In the genomic region with DNA sequence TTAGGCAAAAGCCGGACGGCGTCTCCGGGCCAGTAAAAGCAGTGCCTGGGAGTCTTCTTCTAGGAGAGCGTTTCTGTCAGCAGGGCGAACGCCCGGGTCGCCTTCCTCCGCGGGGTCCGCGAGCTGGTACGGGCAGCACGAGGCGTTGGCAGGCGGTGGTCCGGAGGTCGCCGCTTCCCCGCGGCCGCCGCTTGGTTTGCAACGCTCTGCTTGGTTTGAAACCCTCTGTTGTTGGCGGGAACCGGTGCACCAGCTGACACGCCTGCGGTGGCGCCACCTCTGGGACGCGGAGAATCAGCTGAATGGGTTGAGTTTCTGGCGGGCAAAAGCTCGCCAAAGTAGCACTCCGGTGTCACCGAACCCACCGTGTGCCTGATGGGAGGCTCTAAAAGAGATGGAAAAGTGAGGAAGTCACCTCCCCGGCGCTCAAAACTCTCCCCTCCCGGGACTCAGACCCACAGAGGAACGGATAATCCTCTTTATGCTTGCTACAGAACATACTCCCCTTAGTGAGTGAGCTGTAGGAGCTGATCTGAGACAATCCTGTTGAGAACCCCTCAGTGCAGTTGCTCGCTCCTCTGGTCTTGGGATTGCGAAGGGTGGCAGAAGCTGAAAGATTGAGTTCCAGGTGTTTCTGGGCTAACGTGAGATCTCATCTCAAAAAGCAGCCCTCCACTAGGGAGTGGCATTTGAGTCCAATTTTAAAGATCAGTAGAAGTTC, we compare ENCODE assay signal across 8 mouse cellular contexts. TPM values are rescaled to one million over a fixed set of nuclear protein-coding genes. Genes with fewer than 3 reads are reported as not detected.
DNase-seq lines count a peak whose midpoint lies in the region; ATAC-seq and TF ChIP-seq lines count a peak whose summit lies in the region.

No protein-coding gene starts in this region.

- no peaks in the 10 kb centered on the region for H3K9me3 ChIP-seq in ES-E14 (ENCODE audit: control insufficient read depth, insufficient read depth, low read depth, low read length)
- no peaks in the 10 kb centered on the region for H3K9me3 ChIP-seq in forebrain, embryonic 16.5 days (ENCODE audit: control insufficient read depth, low read length)

- no peaks in the 10 kb centered on the region for H3K36me3 ChIP-seq in ES-E14 (ENCODE audit: control insufficient read depth, insufficient read depth, low read length, poor library complexity, severe bottlenecking)
- H3K36me3 ChIP-seq in forebrain, embryonic 16.5 days (ENCODE audit: control insufficient read depth, insufficient read depth), result no peaks in the 10 kb centered on the region

- peaks cover 0 to 3% of the 10 kb centered on the region in 2 experiments; a peak in 1 of 4 replicates for H3K4me1 ChIP-seq in ES-E14 (ENCODE audit: control insufficient read depth in 2 of 2, insufficient read depth in 2 of 2, low read length in 2 of 2, poor library complexity in 1 of 2)
- peaks cover 8% of the 10 kb centered on the region for H3K4me1 ChIP-seq in bone marrow macrophage, adult 2 months (ENCODE audit: control insufficient read depth, insufficient read depth, low read length)
- H3K4me1 ChIP-seq in forebrain, embryonic 16.5 days (replicated peaks; ENCODE audit: control insufficient read depth, insufficient read depth, low read length), result peaks cover 13% of the 10 kb centered on the region

- H3K4me3 ChIP-seq in ES-E14 (ENCODE audit: insufficient read depth in 1 of 2, low read depth in 1 of 2, low read length in 2 of 2, poor library complexity in 1 of 2, severe bottlenecking in 1 of 2), result peak overlapping the region; percentile 84 to 90
- H3K4me3 ChIP-seq in bone marrow macrophage, adult 2 months (ENCODE audit: insufficient read depth, low read length), result peak overlapping the region; percentile 88
- peak overlapping the region; percentile 97 for H3K4me3 ChIP-seq in forebrain, embryonic 16.5 days (replicated peaks; ENCODE audit: low read length)

- no peak for TF ChIP-seq POLR2A in bone marrow macrophage, adult 2 months (IDR thresholded peaks at IDR 0.05; ENCODE audit: borderline replicate concordance, low read depth, low read length)

- peak; percentile 49 for DNase-seq in ES-E14 (ENCODE audit: low read depth, low spot score)
- peak; percentile 73 to 83 for DNase-seq in layer of hippocampus, postnatal 10 days (ENCODE audit: low spot score in 2 of 2)
- DNase-seq in lung, postnatal 14 days, result peak; percentile 74
- DNase-seq in retina, postnatal 1 day, result peak; percentile 83
- peak; percentile 76 to 77 for DNase-seq in urinary bladder, postnatal 36 days (ENCODE audit: low spot score in 2 of 2)

- H3K4me2 ChIP-seq in forebrain, embryonic 16.5 days (ENCODE audit: low read length), result peak overlapping the region; percentile 77

- peak overlapping the region; percentile 85 for H3K9ac ChIP-seq in ES-E14 (ENCODE audit: insufficient read depth, low read depth, low read length, poor library complexity, severe bottlenecking)
- H3K9ac ChIP-seq in forebrain, embryonic 16.5 days (replicated peaks; ENCODE audit: low read depth, low read length), result peak overlapping the region; percentile 96

- peak; percentile 75 for ATAC-seq in forebrain, embryonic 16.5 days
- peak; percentile 43 to 57 for ATAC-seq in hematopoietic stem cell, adult 5-6 weeks (replicated peaks in 1 of 2; ENCODE audit: insufficient read depth in 1 of 2, low FRiP score in 2 of 2, low TSS enrichment in 1 of 2, low read depth in 1 of 2, poor library complexity in 2 of 2, severe bottlenecking in 2 of 2)

- peak overlapping the region; percentile 51 for H3K27ac ChIP-seq in ES-E14 (ENCODE audit: insufficient read depth, low read depth, low read length, poor library complexity, severe bottlenecking)
- H3K27ac ChIP-seq in bone marrow macrophage, adult 2 months (ENCODE audit: insufficient read depth, low read depth, low read length), result peak overlapping the region; percentile 39
- H3K27ac ChIP-seq in forebrain, embryonic 16.5 days (ENCODE audit: low read length), result peak overlapping the region; percentile 92

- in situ Hi-C loops in ES-E14 (cut with MboI; ENCODE audit: low sequenced_read_pairs in 2 of 2, unreplicated experiment in 2 of 2), result loop anchor here in 1 of 2 experiments (10.0 kb wide), 1 partner anchor 225 kb away; no protein-coding TSS in a partner anchor

- under 1% methylated on average over 44 of the region's 44 CpGs for WGBS in forebrain, embryonic 16.5 days

- no peak for TF ChIP-seq CTCF in bone marrow macrophage, adult 2 months (IDR thresholded peaks at IDR 0.05; ENCODE audit: low read depth, low read length)

- H3K27me3 ChIP-seq in forebrain, embryonic 16.5 days (replicated peaks; ENCODE audit: control insufficient read depth, insufficient read depth, low read length), result no peaks in the 10 kb centered on the region

TF ChIP-seq in ES-E14, 5 proteins besides CTCF, POLR2A, EP300 and RAD21:
- no peak for TF ChIP-seq MAFK (IDR thresholded peaks at IDR 0.05; ENCODE audit: insufficient read depth, low read depth, low read length)
- peak; percentile 30; the same call in 1 of the 2 replicates for TF ChIP-seq ZC3H11A (IDR thresholded peaks at IDR 0.05; ENCODE audit: borderline replicate concordance, low read depth, low read length)

RNA-seq across cellular contexts. Expression of a gene that starts 0.6 kb away (rescaled TPM):
- total RNA-seq in ES-E14 (2012; rRNA removed), result 24.4 and 38.7 TPM in 2 replicates
- 11.9 and 12.3 TPM in 2 replicates for polyA plus RNA-seq in bone marrow macrophage, adult 2 months (2012; ENCODE audit: insufficient read depth, insufficient read length, missing spikeins)
- 78.4 and 80.9 TPM in 2 replicates for polyA plus RNA-seq in forebrain, embryonic 16.5 days (2015; fragmentation: Nextera tagmentation; extraction: Ambion mirVana)
- total RNA-seq in hematopoietic stem cell, adult 5-6 weeks (2017), result 27.8 and 31.7 TPM in 2 replicates
- total RNA-seq in layer of hippocampus, postnatal 10 days (2021), result 10 to 100 TPM; 62.6 to 69.4 TPM

RNA-seq across cellular contexts. Expression of a gene that starts 18.6 kb away (rescaled TPM):
- total RNA-seq in ES-E14 (2012; rRNA removed), result not detected in 2 replicates
- polyA plus RNA-seq in bone marrow macrophage, adult 2 months (2012; ENCODE audit: insufficient read depth, insufficient read length, missing spikeins), result not detected in 2 replicates
- polyA plus RNA-seq in forebrain, embryonic 16.5 days (2015; fragmentation: Nextera tagmentation; extraction: Ambion mirVana), result not detected in 2 replicates
- not detected in 2 replicates for total RNA-seq in hematopoietic stem cell, adult 5-6 weeks (2017)
- total RNA-seq in layer of hippocampus, postnatal 10 days (2021), result not detected

Comparison
In these comparisons a context has a peak if more than half of its experiments do, and no peak if none do; other contexts are left out.
1. Peak in every context shown above with its lines: DNase-seq, ATAC-seq, H3K4me3 ChIP-seq and H3K27ac ChIP-seq.
2. H3K27ac ChIP-seq: peak in every context shown above with its lines; median percentile 92 in forebrain, embryonic 16.5 days; 51 in ES-E14; 39 in bone marrow macrophage, adult 2 months.